Mouse (Mus musculus) midbrain, postnatal 0 days (tissue): Measurements from ENCODE around the gene Socs7. TPM values are rescaled to one million over a fixed set of nuclear protein-coding genes. Genes with fewer than 3 reads are reported as not detected.

Experiments
- ATAC-seq: fragments of 200-750 bp; cut with Nextera tagmentation; 2 replicates; pipeline ENCODE4 v1.8.0; 2017; ENCODE audit warnings: moderate number of reproducible peaks, mild to moderate bottlenecking, moderate TSS enrichment, moderate library complexity; ENCODE audit not compliant: low FRiP score
- DNase-seq: peaks from one replicate; pipeline ENCODE4 v3.0.0-alpha.2; 2015; ENCODE audit warnings: low spot score
- H3K27ac ChIP-seq: fragments of 300-500 bp; sonication (generic); 2 replicates; pipeline ENCODE4 v1.5.1; 2014; ENCODE audit warnings: low read depth, mild to moderate bottlenecking, low read length, mixed read lengths
- H3K27me3 ChIP-seq: fragments of 300-500 bp; sonication (generic); 2 replicates; pipeline ENCODE4 v1.6.1; 2014; ENCODE audit warnings: low read length, control low read depth, mixed read lengths; ENCODE audit not compliant: insufficient read depth
- H3K36me3 ChIP-seq: fragments of 300-500 bp; sonication (generic); 2 replicates; pipeline ENCODE4 v1.6.1; 2014; ENCODE audit warnings: low read length, control low read depth, mixed read lengths; ENCODE audit not compliant: insufficient read depth
- H3K4me1 ChIP-seq: fragments of 300-500 bp; sonication (generic); 2 replicates; pipeline ENCODE4 v1.6.1; 2014; ENCODE audit warnings: mild to moderate bottlenecking, control low read depth, antibody characterized with exemption, low read length, mixed read lengths; ENCODE audit not compliant: insufficient read depth
- H3K4me2 ChIP-seq: fragments of 300-500 bp; sonication (generic); 2 replicates; pipeline ENCODE4 v1.6.1; 2014; ENCODE audit warnings: low read depth, mild to moderate bottlenecking, low read length, mixed read lengths; ENCODE audit not compliant: poor library complexity, severe bottlenecking
- H3K4me3 ChIP-seq: fragments of 300-500 bp; sonication (generic); 2 replicates; pipeline ENCODE4 v1.5.1; 2014; ENCODE audit warnings: low read depth, mild to moderate bottlenecking, low read length, moderate library complexity
- H3K9ac ChIP-seq: fragments of 300-500 bp; sonication (generic); replicated peaks from 2 replicates; pipeline ENCODE4 v1.6.1; 2014; ENCODE audit warnings: mild to moderate bottlenecking, low read length, moderate library complexity, mixed read lengths; ENCODE audit not compliant: poor library complexity, severe bottlenecking
- H3K9me3 ChIP-seq: fragments of 300-500 bp; sonication (generic); 2 replicates; pipeline ENCODE4 v1.6.1; 2016; ENCODE audit warnings: low read length, control low read depth
- CTCF ChIP-seq: IDR thresholded peaks from 2 replicates; pipeline ENCODE4 v1.5.1; 2016; ENCODE audit warnings: antibody characterized with exemption, mild to moderate bottlenecking
- WGBS: fragments of 180-500 bp; shearing (Covaris S2); extraction: QIAGEN DNeasy Blood & Tissue Kit; methylation state at CpG from one replicate; pipeline ENCODE4 v1.1.7; 2014; 5-methylcytosine and 5-hydroxymethylcytosine counted together
- polyA plus RNA-seq: library from polyadenylated mRNA; unstranded; fragments of >200 nt; fragmentation: Nextera tagmentation; extraction: Ambion mirVana; gene quantifications from 2 replicates; pipeline ENCODE4 v1.2.1, GENCODE M21; 2015
- total RNA-seq: library from RNA; depleted of rRNA; stranded (reverse); fragments of >200 nt; gene quantifications from 2 replicates; pipeline ENCODE4 v1.2.3, GENCODE M21; 2014

The Socs7 gene
- total and polyA plus RNA-seq, 2 experiments from 2014 or later, result 7.4 to 54.9 TPM

DNA sequence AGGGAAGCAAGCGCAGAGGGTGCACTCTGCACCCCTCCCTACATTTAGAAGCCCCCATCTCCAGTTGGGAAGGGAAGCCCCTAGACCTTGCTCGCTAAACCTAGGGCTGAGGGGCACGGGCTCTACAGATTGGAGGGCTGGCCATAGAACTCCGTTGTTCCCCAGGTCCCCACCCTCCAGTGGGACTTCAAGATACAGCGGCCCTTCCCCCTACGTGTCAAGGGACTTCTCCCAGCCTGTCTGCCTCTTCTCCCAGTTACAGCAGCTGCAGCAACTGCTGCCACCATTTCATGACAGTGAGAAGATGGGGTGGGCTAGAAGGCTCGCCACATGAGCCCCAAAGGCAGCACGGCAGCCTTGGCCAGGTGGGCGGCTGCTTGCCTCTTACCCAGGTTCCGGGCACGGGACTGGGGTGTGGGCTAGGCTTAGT lies 42.4 kb downstream of the Socs7 start:
- no peaks in the 10 kb centered on the region for H3K27me3 ChIP-seq
- TF ChIP-seq CTCF, result no peak
- peak overlapping the region; percentile 52 for H3K4me3 ChIP-seq
- H3K4me1 ChIP-seq, result peaks cover 14% of the 10 kb centered on the region
- H3K27ac ChIP-seq, result peak overlapping the region; percentile 77
- ATAC-seq, result peak; percentile 28; the same call in 1 of the 2 replicates
- H3K4me2 ChIP-seq, result peak overlapping the region; percentile 90
- no peaks in the 10 kb centered on the region for H3K9me3 ChIP-seq
- peak overlapping the region; percentile 75 for H3K9ac ChIP-seq
- no peaks in the 10 kb centered on the region for H3K36me3 ChIP-seq
- under 1% methylated on average over 11 of the region's 11 CpGs for WGBS
- DNase-seq, result no peak

DNA sequence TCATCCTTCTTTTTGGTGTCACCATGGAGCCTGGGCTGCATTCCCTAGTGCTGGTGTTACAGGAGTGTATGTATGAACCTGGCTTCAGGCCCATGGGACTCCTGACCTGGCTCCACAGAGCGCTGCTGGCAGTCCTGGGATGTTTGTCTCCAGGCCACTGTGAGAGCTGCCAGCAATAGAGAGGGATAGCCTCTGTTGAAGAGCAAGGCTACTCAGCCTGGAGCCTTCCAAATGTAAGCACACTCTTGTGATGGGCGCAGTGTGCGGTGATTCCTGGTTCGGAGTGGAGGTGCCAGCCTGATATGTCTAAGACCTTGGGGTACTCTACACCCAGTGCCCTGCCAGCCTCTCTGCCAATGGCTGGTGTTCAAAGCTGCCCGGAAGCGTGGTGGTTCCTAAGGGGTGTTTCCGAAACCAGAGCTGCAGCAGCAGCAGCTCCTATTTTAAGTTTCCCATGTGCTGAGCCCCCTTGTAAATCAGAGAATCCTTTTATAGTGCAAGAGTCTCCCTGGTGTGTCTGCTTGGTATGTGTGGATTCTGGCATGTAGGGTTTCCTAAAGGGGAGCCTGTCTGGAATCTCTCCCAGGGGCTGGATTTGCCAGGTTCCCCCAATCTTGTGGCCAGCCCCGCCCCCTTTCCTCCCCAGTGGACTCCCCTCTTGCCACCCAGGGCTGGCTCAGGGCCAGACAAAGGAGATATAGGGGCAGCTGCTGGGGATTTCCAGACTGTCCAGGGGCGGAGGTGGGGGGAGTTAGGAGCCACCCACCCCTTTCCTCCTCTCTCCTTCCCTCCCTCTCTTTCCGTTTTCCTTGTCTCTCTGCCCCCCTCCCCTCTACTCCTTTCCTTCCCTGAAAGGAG lies 44.0 kb downstream of the Socs7 start:
- Histone ChIP-seq H3K4me2 (peak overlapping the region; percentile 90), H3K36me3 (0 out of 2 replicates have a peak, but pooled peaks cover 4% of the 10 kb centered on the region), H3K9ac (peak overlapping the region; percentile 75; the same call in 1 of the 2 replicates), H3K27me3 (no peaks in the 10 kb centered on the region), H3K9me3 (no peaks in the 10 kb centered on the region), H3K4me1 (peaks cover 14% of the 10 kb centered on the region), H3K4me3 (peak overlapping the region; percentile 52), H3K27ac (no peak overlapping the region)
- WGBS, result 61% methylated on average over 10 of the region's 10 CpGs
- DNase-seq, result no peak
- no peak for ATAC-seq
- TF ChIP-seq CTCF, result no peak

DNA sequence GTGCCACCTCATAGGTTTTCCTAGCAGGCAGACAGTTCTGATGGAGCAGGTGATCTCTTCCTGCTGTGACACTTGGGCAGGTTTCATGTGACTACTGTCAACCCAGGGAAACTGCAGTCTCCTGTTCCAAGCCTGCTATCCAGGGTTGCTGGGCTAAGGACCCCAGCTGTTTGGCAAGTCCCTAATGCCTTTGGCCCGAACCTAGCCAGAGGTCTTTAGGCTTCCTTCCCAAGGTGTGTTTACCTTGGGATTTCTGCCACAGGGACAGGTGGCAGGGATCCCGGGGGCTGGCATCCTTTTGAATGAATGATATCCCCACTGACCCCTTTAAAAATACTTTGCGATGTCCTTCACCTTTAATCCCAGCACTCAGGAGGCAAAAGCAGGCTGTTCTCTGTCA lies 45.1 kb downstream of the Socs7 start:
- H3K27me3 ChIP-seq, result no peaks in the 10 kb centered on the region
- no peak overlapping the region for H3K4me3 ChIP-seq
- no peak for TF ChIP-seq CTCF
- peaks cover 14% of the 10 kb centered on the region for H3K4me1 ChIP-seq
- H3K4me2 ChIP-seq, result peak overlapping the region; percentile 90
- no peak overlapping the region for H3K27ac ChIP-seq
- no peak for DNase-seq
- H3K9me3 ChIP-seq, result no peaks in the 10 kb centered on the region
- ATAC-seq, result no peak
- H3K36me3 ChIP-seq, result 0 out of 2 replicates have a peak, but pooled peaks cover 4% of the 10 kb centered on the region
- WGBS, result 86% methylated on average over 3 of the region's 3 CpGs
- H3K9ac ChIP-seq, result no peak overlapping the region

DNA sequence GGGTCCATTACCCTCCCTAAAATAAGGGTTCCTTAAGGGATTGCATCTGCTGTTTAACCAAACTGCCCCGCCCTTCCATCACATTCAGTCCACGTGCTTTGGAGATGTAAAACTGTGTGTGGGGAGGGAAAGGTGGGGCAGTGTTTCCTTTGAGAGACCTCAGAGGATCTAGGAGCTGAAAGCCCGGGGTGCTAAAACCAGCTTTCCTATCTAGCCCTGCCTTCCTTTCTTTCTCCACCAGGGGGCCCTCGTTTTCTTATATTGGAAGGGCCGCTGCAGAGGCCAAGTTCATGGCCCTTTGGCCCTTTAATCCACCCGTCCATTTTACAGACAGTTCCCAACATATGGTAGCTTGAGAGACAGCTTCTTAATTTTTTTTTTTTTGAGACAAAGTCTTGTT lies 45.8 kb downstream of the Socs7 start:
- peaks cover 14% of the 10 kb centered on the region for H3K4me1 ChIP-seq
- no peak overlapping the region for H3K9ac ChIP-seq
- H3K4me2 ChIP-seq, result no peak overlapping the region
- H3K36me3 ChIP-seq, result 0 out of 2 replicates have a peak, but pooled peaks cover 4% of the 10 kb centered on the region
- no peaks in the 10 kb centered on the region for H3K9me3 ChIP-seq
- peak; percentile 79 for TF ChIP-seq CTCF
- H3K27ac ChIP-seq, result no peak overlapping the region
- WGBS, result under 1% methylated on average over 6 of the region's 6 CpGs
- DNase-seq (peak; percentile 80), ATAC-seq (no peak)
- no peaks in the 10 kb centered on the region for H3K27me3 ChIP-seq
- H3K4me3 ChIP-seq, result no peak overlapping the region

DNA sequence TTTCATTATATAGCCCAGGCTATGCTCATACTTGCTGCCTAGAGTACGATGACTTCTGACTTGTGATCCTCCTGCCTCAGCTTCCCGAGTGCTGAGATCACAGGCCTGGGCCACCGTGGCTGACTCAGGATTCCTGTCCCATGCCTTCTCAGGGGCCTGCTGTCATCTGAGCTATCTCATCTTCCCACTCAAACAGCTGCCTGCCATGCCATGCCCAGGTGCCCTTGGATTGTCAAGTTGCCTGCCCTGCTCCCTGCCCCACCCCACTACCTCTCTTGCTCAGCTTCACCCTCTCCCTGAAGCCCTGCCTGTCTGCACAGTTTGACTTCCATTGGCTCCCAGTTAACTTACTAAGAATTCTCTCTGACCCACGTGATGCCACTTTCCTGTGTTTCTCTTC lies 48.6 kb downstream of the Socs7 start:
- no peak for TF ChIP-seq CTCF
- no peak overlapping the region for H3K27ac ChIP-seq
- H3K9me3 ChIP-seq, result no peaks in the 10 kb centered on the region
- DNase-seq (no peak), ATAC-seq (no peak)
- 0 out of 2 replicates have a peak, but pooled peaks cover 6% of the 10 kb centered on the region for H3K36me3 ChIP-seq
- no peaks in the 10 kb centered on the region for H3K27me3 ChIP-seq
- H3K9ac ChIP-seq, result no peak overlapping the region
- H3K4me3 ChIP-seq, result no peak overlapping the region
- no peak overlapping the region for H3K4me2 ChIP-seq
- 86% methylated on average over 4 of the region's 4 CpGs for WGBS
- peaks cover 13% of the 10 kb centered on the region for H3K4me1 ChIP-seq

DNA sequence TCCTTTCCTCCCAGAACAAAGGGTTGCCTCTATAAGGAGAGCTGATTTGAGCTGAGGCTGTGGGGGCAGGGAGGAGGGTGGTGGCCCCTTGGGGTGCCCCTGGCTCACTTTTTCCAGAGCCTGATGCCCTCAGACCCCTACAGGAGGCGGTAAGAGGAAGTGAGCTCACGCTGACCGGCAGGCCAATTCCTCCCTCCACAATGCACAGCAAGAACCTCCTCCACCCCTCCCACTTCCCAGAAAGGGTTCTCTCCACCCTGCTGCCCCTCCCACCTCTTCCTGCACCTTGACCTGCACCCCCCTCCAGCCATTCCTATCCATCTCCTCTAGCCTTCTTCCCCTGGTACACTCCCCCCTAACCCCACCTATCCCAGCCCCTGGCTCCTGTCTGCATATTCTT lies 49.8 kb downstream of the Socs7 start:
- ATAC-seq (no peak), DNase-seq (no peak)
- Histone ChIP-seq H3K27me3 (no peaks in the 10 kb centered on the region), H3K27ac (no peak overlapping the region), H3K36me3 (0 out of 2 replicates have a peak, but pooled peaks cover 6% of the 10 kb centered on the region), H3K9me3 (no peaks in the 10 kb centered on the region), H3K4me3 (no peak overlapping the region), H3K4me2 (no peak overlapping the region), H3K4me1 (peaks cover 3% of the 10 kb centered on the region; the same call in 1 of the 2 replicates), H3K9ac (no peak overlapping the region)
- TF ChIP-seq CTCF, result 0 out of 2 replicates have a peak, but pooled peaks have one; percentile 10
- 17% methylated on average over 3 of the region's 3 CpGs for WGBS
